Mouse (Mus musculus) adrenal gland (tissue): ENCODE data around the gene Myd88.

Source experiments
- intact Hi-C: fragments of 180-260 bp; cut with DNase I; formaldehyde crosslinking; loops from one replicate; pipeline ENCODE4 v1.15.1; 2025

The Myd88 gene

GRCm38 (mm10) chr9:119309067-119309466 is 32.1 kb downstream of the Myd88 start:
- intact Hi-C loops: loop anchor here (10.0 kb wide), 1 partner anchor 46 kb away; the partner anchor contains the start of gene Xylb

DNA sequence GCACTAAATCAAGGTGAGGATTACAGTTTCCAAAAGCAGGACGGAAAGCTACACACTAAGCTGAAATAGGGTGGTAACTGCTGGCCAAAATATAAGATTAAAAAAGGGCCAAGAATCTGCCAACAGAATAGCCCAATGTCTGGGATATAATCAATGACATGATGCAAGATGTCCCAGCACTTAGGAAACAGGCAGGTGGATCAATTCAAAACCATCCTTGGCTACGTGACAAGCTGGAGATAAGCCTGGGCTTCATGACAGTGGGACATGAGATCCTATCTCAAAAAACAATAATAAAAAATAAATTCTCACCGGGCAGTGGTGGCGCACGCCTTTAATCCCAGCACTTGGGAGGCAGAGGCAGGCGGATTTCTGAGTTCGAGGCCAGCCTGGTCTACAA is 35.3 kb downstream of the Myd88 start:
- intact Hi-C loops: loop anchor here (10.0 kb wide), 1 partner anchor 49 kb away; the partner anchor contains the start of gene Xylb

GRCm38 (mm10) chr9:119298563-119298962 is 42.6 kb downstream of the Myd88 start:
- intact Hi-C loops: no loop called here

GRCm38 (mm10) chr9:119297696-119298095 is 43.5 kb downstream of the Myd88 start:
- intact Hi-C loops: no loop called here

DNA sequence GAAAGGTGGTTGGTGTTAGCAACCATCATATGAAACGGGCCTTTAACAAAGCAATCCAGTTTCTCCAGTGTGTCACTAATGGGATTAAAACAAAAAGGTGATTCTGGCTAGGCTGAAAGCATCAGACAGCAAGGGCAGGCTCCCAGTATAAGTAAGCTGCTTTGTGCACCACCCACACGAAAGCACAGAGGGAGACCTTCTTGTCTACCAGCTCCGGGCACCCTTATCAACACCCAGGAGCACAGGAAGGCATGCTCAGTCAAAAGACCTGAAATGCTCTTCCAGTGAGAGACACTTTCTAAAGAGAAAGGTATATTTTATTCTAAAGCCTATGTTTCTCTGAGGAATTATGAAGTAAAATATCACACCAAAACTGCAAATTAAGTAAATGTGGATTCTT is 50.4 kb downstream of the Myd88 start:
- intact Hi-C loops: no loop called here
